Mouse (Mus musculus): ENCODE data around the gene Lhx2.

- no peak for TF ChIP-seq CTCF (IDR thresholded peaks at IDR 0.05; ENCODE audit: insufficient read depth, low read depth, low read length)
- TF ChIP-seq POLR2A (IDR thresholded peaks at IDR 0.05; ENCODE audit: insufficient read depth, low read depth, low read length), result no peak
Observed at GRCm38 (mm10) chr2:38357294-38358246, 18.5 kb downstream of the Lhx2 start.

All from olfactory bulb, adult 2 months (tissue).